ENCODE assay signal across 8 mouse cellular contexts in the genomic region with DNA sequence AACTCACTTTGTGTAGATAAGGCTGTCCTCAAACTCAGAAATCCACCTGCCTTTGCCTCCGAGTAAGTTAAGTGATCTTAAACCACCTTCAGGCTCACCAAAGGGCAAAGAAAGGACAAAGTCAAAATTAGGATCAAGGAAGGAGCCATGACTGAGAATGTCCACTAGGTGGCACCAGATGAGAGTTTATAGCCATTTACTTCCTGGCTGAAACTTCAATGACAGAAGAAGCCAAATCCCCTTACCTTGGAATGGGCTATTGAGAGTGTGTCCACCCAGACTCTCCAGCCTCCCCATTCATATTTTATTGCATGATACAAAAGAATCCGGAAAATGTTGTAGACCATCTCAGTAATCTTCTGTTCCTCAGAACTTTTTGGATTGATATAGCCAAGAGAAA.
A peak's percentile ranks its signal among the peaks of the same experiment; 100 is the strongest.
DNase-seq lines count a peak whose midpoint lies in the region; ATAC-seq lines count a peak whose summit lies in the region.

No protein-coding gene starts in this region.

- H3K4me2 ChIP-seq in hindbrain, embryonic 13.5 days, result no peak overlapping the region

- WGBS in hindbrain, embryonic 10.5 days, result 33% methylated on average over 2 of the region's 2 CpGs
- 30% methylated on average over 2 of the region's 2 CpGs for WGBS in hindbrain, embryonic 13.5 days
- WGBS in embryonic facial prominence, embryonic 10.5 days, result 31% methylated on average over 2 of the region's 2 CpGs

- no peaks in the 10 kb centered on the region for H3K27me3 ChIP-seq in hindbrain, embryonic 10.5 days (ENCODE audit: insufficient read depth, poor library complexity, severe bottlenecking)
- no peaks in the 10 kb centered on the region for H3K27me3 ChIP-seq in hindbrain, embryonic 13.5 days
- no peaks in the 10 kb centered on the region for H3K27me3 ChIP-seq in embryonic facial prominence, embryonic 10.5 days (replicated peaks; ENCODE audit: low read depth, poor library complexity, severe bottlenecking)

- H3K9ac ChIP-seq in hindbrain, embryonic 13.5 days, result no peak overlapping the region

- DNase-seq in hindbrain, embryonic 10.5 days (ENCODE audit: low spot score), result peak; percentile 34
- peak; percentile 37 for DNase-seq in CD4-positive, CD25-positive, alpha-beta regulatory T cell, adult 2 months (ENCODE audit: low read depth, low spot score)
- peak; percentile 53 for DNase-seq in adrenal gland, postnatal 14 days
- DNase-seq in embryonic facial prominence, embryonic 10.5 days (ENCODE audit: low spot score), result peak; percentile 54
- DNase-seq in kidney, adult 9 months, result peak; percentile 69
- peak; percentile 2 for DNase-seq in thymus, postnatal 25 days

- H3K27ac ChIP-seq in hindbrain, embryonic 10.5 days, result no peak overlapping the region
- H3K27ac ChIP-seq in hindbrain, embryonic 13.5 days, result no peak overlapping the region
- H3K27ac ChIP-seq in embryonic facial prominence, embryonic 10.5 days (replicated peaks), result no peak overlapping the region

- peaks cover 30% of the 10 kb centered on the region for H3K36me3 ChIP-seq in hindbrain, embryonic 10.5 days
- peaks cover 32% of the 10 kb centered on the region for H3K36me3 ChIP-seq in hindbrain, embryonic 13.5 days
- peaks cover 24% of the 10 kb centered on the region for H3K36me3 ChIP-seq in embryonic facial prominence, embryonic 10.5 days (replicated peaks)

- no peaks in the 10 kb centered on the region for H3K4me1 ChIP-seq in hindbrain, embryonic 10.5 days (replicated peaks)
- no peaks in the 10 kb centered on the region for H3K4me1 ChIP-seq in hindbrain, embryonic 13.5 days (replicated peaks)
- H3K4me1 ChIP-seq in embryonic facial prominence, embryonic 10.5 days, result no peaks in the 10 kb centered on the region

- no peaks in the 10 kb centered on the region for H3K9me3 ChIP-seq in hindbrain, embryonic 10.5 days
- no peaks in the 10 kb centered on the region for H3K9me3 ChIP-seq in hindbrain, embryonic 13.5 days
- no peaks in the 10 kb centered on the region for H3K9me3 ChIP-seq in embryonic facial prominence, embryonic 10.5 days

- H3K4me3 ChIP-seq in hindbrain, embryonic 10.5 days, result no peak overlapping the region
- H3K4me3 ChIP-seq in hindbrain, embryonic 13.5 days, result no peak overlapping the region
- H3K4me3 ChIP-seq in embryonic facial prominence, embryonic 10.5 days, result no peak overlapping the region

- no peak for ATAC-seq in hindbrain, embryonic 13.5 days (ENCODE audit: low FRiP score)
- peak; percentile 74 for ATAC-seq in megakaryocyte-erythroid progenitor cell, adult 5-6 weeks (replicated peaks; ENCODE audit: low FRiP score, low TSS enrichment, poor library complexity, severe bottlenecking)

Comparison
In these comparisons a context has a peak if more than half of its experiments do, and no peak if none do; other contexts are left out.
1. DNase-seq: peak in every context shown above with its lines; median percentile 69 in kidney, adult 9 months; 54 in embryonic facial prominence, embryonic 10.5 days; 53 in adrenal gland, postnatal 14 days; 37 in CD4-positive, CD25-positive, alpha-beta regulatory T cell, adult 2 months; 34 in hindbrain, embryonic 10.5 days; 2 in thymus, postnatal 25 days.